Mouse (Mus musculus) ES-Bruce4 (cell line): Measurements from ENCODE around the gene Synj1.

Source experiments
- EP300 ChIP-seq: IDR thresholded peaks from 2 replicates; pipeline ENCODE4 v1.6.1; 2011; ENCODE audit warnings: low read depth, low read length; ENCODE audit not compliant: insufficient read depth
- POLR2A ChIP-seq: IDR thresholded peaks from one replicate; pipeline ENCODE4 v1.8.1; 2011; ENCODE audit warnings: low read length; ENCODE audit not compliant: insufficient read depth

DNA sequence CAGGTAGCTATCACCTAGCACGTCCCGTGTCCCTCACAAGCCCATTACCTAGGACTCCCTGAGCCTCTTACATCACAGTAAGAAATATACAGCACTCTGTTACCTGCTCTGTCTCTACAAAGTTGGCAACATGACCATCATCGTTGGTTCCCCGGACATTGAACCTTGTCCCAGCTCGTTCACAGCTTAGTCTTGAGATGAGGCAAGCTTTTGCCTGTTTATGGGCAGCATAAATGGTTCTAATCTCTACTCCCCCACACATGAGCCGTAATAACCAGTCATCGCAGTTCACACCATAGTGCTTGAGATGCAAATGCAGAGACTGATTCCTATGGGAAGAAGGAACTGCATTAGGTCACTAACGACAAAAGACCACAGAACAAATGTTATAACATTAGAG lies 23.1 kb downstream of the Synj1 start:
- TF ChIP-seq POLR2A (no peak), EP300 (no peak)
